8 mouse cellular contexts compared by ENCODE assay signal in the genomic region with DNA sequence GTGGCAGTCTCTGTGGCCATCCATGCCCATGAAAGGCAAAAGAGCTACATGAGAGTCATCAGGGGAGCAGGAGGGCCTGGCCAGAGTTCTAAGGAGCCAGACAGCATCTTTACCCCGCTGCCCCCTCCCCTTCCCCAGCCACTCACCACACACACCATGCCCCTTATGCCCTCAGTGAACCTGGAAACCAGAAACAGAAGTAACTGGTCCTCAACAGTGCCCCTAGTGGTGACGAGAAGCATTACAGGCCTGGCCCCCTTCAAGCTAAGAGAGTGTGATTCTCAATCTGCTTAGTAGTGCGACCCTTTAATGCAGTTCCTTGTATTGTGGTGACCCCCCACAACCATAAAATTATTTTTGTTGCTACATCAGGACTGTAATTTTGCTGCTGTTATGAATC.
DNase-seq lines count a peak whose midpoint lies in the region; ATAC-seq lines count a peak whose summit lies in the region.

No protein-coding gene starts in this region.

- 16% methylated on average over 3 of the region's 3 CpGs for WGBS in midbrain, embryonic 10.5 days
- 10% methylated on average over 3 of the region's 3 CpGs for WGBS in midbrain, embryonic 15.5 days
- WGBS in embryonic facial prominence, embryonic 14.5 days = 13% methylated on average over 3 of the region's 3 CpGs

- H3K9me3 ChIP-seq in midbrain, embryonic 10.5 days (replicated peaks) = no peaks in the 10 kb centered on the region
- H3K9me3 ChIP-seq in midbrain, embryonic 15.5 days = no peaks in the 10 kb centered on the region
- H3K9me3 ChIP-seq in embryonic facial prominence, embryonic 14.5 days (ENCODE audit: control insufficient read depth, low read length) = no peaks in the 10 kb centered on the region

- H3K27ac ChIP-seq in midbrain, embryonic 10.5 days (replicated peaks) = no peak overlapping the region
- H3K27ac ChIP-seq in midbrain, embryonic 15.5 days = no peak overlapping the region
- peak overlapping the region; percentile 90 for H3K27ac ChIP-seq in embryonic facial prominence, embryonic 14.5 days (replicated peaks; ENCODE audit: low read depth, low read length)

- H3K9ac ChIP-seq in midbrain, embryonic 15.5 days = no peak overlapping the region
- no peak overlapping the region for H3K9ac ChIP-seq in embryonic facial prominence, embryonic 14.5 days (ENCODE audit: low read depth, low read length)

- H3K4me1 ChIP-seq in midbrain, embryonic 10.5 days = peaks cover 16% of the 10 kb centered on the region
- H3K4me1 ChIP-seq in midbrain, embryonic 15.5 days = 0 out of 2 replicates have a peak, but pooled peaks cover 4% of the 10 kb centered on the region
- H3K4me1 ChIP-seq in embryonic facial prominence, embryonic 14.5 days (ENCODE audit: control insufficient read depth, insufficient read depth, low read length) = peaks cover 18% of the 10 kb centered on the region

- H3K4me3 ChIP-seq in midbrain, embryonic 10.5 days = no peak overlapping the region
- H3K4me3 ChIP-seq in midbrain, embryonic 15.5 days = no peak overlapping the region
- no peak overlapping the region for H3K4me3 ChIP-seq in embryonic facial prominence, embryonic 14.5 days (ENCODE audit: low read depth, low read length)

- H3K27me3 ChIP-seq in midbrain, embryonic 10.5 days (ENCODE audit: low read depth, poor library complexity, severe bottlenecking) = no peaks in the 10 kb centered on the region
- H3K27me3 ChIP-seq in midbrain, embryonic 15.5 days (replicated peaks) = no peaks in the 10 kb centered on the region
- no peaks in the 10 kb centered on the region; the same call in 1 of the 2 replicates for H3K27me3 ChIP-seq in embryonic facial prominence, embryonic 14.5 days (replicated peaks; ENCODE audit: control insufficient read depth, insufficient read depth, low read length)

- ATAC-seq in midbrain, embryonic 15.5 days (replicated peaks) = no peak
- ATAC-seq in embryonic facial prominence, embryonic 14.5 days (ENCODE audit: low read depth) = no peak

- DNase-seq in cerebellum, postnatal 10 days = peak; percentile 69 to 80
- no peak for DNase-seq in cerebellum, postnatal 4 days (ENCODE audit: low spot score in 2 of 2)
- peak; percentile 61 for DNase-seq in midbrain, embryonic 10.5 days (ENCODE audit: low spot score)
- DNase-seq in embryonic facial prominence, embryonic 14.5 days (ENCODE audit: low spot score) = no peak
- DNase-seq in retina, postnatal 1 day = peak; percentile 75
- DNase-seq in kidney, adult 11 months = no peak
- DNase-seq in urinary bladder, postnatal 36 days (ENCODE audit: low spot score in 2 of 2) = no peak

- H3K36me3 ChIP-seq in midbrain, embryonic 10.5 days = no peaks in the 10 kb centered on the region
- H3K36me3 ChIP-seq in midbrain, embryonic 15.5 days (replicated peaks) = no peaks in the 10 kb centered on the region
- H3K36me3 ChIP-seq in embryonic facial prominence, embryonic 14.5 days (ENCODE audit: control insufficient read depth, insufficient read depth, low read length) = no peaks in the 10 kb centered on the region

- H3K4me2 ChIP-seq in midbrain, embryonic 15.5 days = no peak overlapping the region
- no peak overlapping the region for H3K4me2 ChIP-seq in embryonic facial prominence, embryonic 14.5 days (ENCODE audit: low read depth, low read length)

Comparison
In these comparisons a context has a peak if more than half of its experiments do, and no peak if none do; other contexts are left out.
1. DNase-seq: peak in cerebellum, postnatal 10 days (2 of 2), midbrain, embryonic 10.5 days (single experiment) and retina, postnatal 1 day (single experiment); none in cerebellum, postnatal 4 days (0 of 2), embryonic facial prominence, embryonic 14.5 days (single experiment), kidney, adult 11 months (single experiment) and urinary bladder, postnatal 36 days (0 of 2).